Mouse (Mus musculus): ENCODE results near the gene Nxf1. TPM values are rescaled to one million over a fixed set of nuclear protein-coding genes. Genes with fewer than 3 reads are reported as not detected.

Gene Nxf1
- total RNA-seq, 2 experiments from 2014 or later = 32.5 to 33.2 TPM

- intact Hi-C loops (cut with DNase I; ENCODE audit: low total_unique reads) = no loop called here
Measured at GRCm38 (mm10) chr19:8803879-8804660, 47.2 kb downstream of the Nxf1 start.

GRCm38 (mm10) chr19:8806810-8807209 is 49.9 kb downstream of the Nxf1 start:
- intact Hi-C loops (cut with DNase I; ENCODE audit: low total_unique reads) = no loop called here

More at GRCm38 (mm10) chr19:8803879-8804660, 47.2 kb downstream of the Nxf1 start:
- no peak for DNase-seq

GRCm38 (mm10) chr19:8815812-8816211 is 58.9 kb downstream of the Nxf1 start:
- no peak for DNase-seq
- intact Hi-C loops (cut with DNase I; ENCODE audit: low total_unique reads) = no loop called here

More at GRCm38 (mm10) chr19:8806810-8807209, 49.9 kb downstream of the Nxf1 start:
- no peak for DNase-seq

- no peak for DNase-seq
- intact Hi-C loops (cut with DNase I; ENCODE audit: low total_unique reads) = no loop called here
Measured at GRCm38 (mm10) chr19:8817001-8817400, 60.1 kb downstream of the Nxf1 start.

GRCm38 (mm10) chr19:8818301-8818798 is 61.5 kb downstream of the Nxf1 start:
- intact Hi-C loops (cut with DNase I; ENCODE audit: low total_unique reads) = no loop called here
- no peak for DNase-seq

- peak; percentile 97 for DNase-seq
- intact Hi-C loops (cut with DNase I; ENCODE audit: low total_unique reads) = no loop called here
Measured at GRCm38 (mm10) chr19:8818801-8819595, 62.1 kb downstream of the Nxf1 start, which contains the start of gene Ttc9c. Gene Ttc9c, minus strand, starts transcription at chr19:8819333.

GRCm38 (mm10) chr19:8819596-8820423 is 62.9 kb downstream of the Nxf1 start, which contains the start of gene Hnrnpul2:
Gene Hnrnpul2, plus strand, starts transcription at chr19:8820010.
- DNase-seq = peak; percentile 99
- intact Hi-C loops (cut with DNase I; ENCODE audit: low total_unique reads) = no loop called here

Small RNAs within 50 kb of the gene (microRNA-seq; reads per million reads assigned to microRNA genes)
- 0 reads per million in 2 experiments for gene Mir6992

Other genes with a start within 250 kb of the Nxf1 start
- gene Slc22a8, start 165.8 kb upstream of the Nxf1 start, total RNA-seq (2021) = not detected
- gene Slc22a6, start 139.0 kb upstream of the Nxf1 start, total RNA-seq (2021) = not detected
- gene Chrm1, start 93.3 kb upstream of the Nxf1 start, total RNA-seq (2021) = under 1 TPM in 1 of 2 experiments, not detected in 1; 0.02 TPM
- gene Slc3a2, start 33.7 kb upstream of the Nxf1 start, total RNA-seq (2021) = 10 to 100 TPM; 24.6 to 26.8 TPM
- gene Wdr74, start 21.2 kb upstream of the Nxf1 start, total RNA-seq (2021) = 10 to 100 TPM; 21.7 to 23.4 TPM
- gene 1700092M07Rik, start 16.4 kb upstream of the Nxf1 start, total RNA-seq (2021) = not detected
- 10 to 100 TPM; 24.1 to 28.0 TPM for gene Stx5a, start 15.7 kb upstream of the Nxf1 start, total RNA-seq (2021)
- gene Tmem223, start 13.9 kb downstream of the Nxf1 start, total RNA-seq (2021) = 10 to 100 TPM; 78.5 to 81.9 TPM
- 10 to 100 TPM in 1 of 2 experiments, 1 to 10 TPM in 1; 9.7 to 11.1 TPM for gene Tmem179b, start 17.4 kb downstream of the Nxf1 start, total RNA-seq (2021)
- 1 to 10 TPM; 9.0 to 9.4 TPM for gene Taf6l, start 29.3 kb downstream of the Nxf1 start, total RNA-seq (2021)
- 10 to 100 TPM; 34.1 to 35.5 TPM for gene Polr2g, start 41.5 kb downstream of the Nxf1 start, total RNA-seq (2021)
- gene Zbtb3, start 45.5 kb downstream of the Nxf1 start, total RNA-seq (2021) = 1 to 10 TPM in 1 of 2 experiments, under 1 TPM in 1; 0.62 to 1.5 TPM
- 10 to 100 TPM in 1 of 2 experiments, 1 to 10 TPM in 1; 9.6 to 10.7 TPM for gene Ttc9c, start 62.3 kb downstream of the Nxf1 start, total RNA-seq (2021)
- 10 to 100 TPM; 35.4 to 37.3 TPM for gene Hnrnpul2, start 62.9 kb downstream of the Nxf1 start, total RNA-seq (2021)
- gene AC129217.1, start 72.7 kb downstream of the Nxf1 start, total RNA-seq (2021) = not detected
- gene Bscl2, start 80.4 kb downstream of the Nxf1 start, total RNA-seq (2021) = 10 to 100 TPM; 14.4 to 15.6 TPM
- gene Gng3, start 82.1 kb downstream of the Nxf1 start, total RNA-seq (2021) = not detected
- gene Lrrn4cl, start 93.7 kb downstream of the Nxf1 start, total RNA-seq (2021) = 10 to 100 TPM in 1 of 2 experiments, 1 to 10 TPM in 1; 7.8 to 11.0 TPM
- 100 to 1,000 TPM; 182 to 211 TPM for gene Ubxn1, start 114.4 kb downstream of the Nxf1 start, total RNA-seq (2021)
- 10 to 100 TPM; 55.1 to 64.7 TPM for gene Uqcc3, start 123.8 kb downstream of the Nxf1 start, total RNA-seq (2021)
- 1 to 10 TPM; 4.4 to 6.7 TPM for gene Lbhd1, start 126.7 kb downstream of the Nxf1 start, total RNA-seq (2021)
- not detected for gene Gm49403, start 126.9 kb downstream of the Nxf1 start, total RNA-seq (2021)
- gene 1810009A15Rik, start 131.8 kb downstream of the Nxf1 start, total RNA-seq (2021) = 10 to 100 TPM; 20.3 to 26.3 TPM
- gene Gm49416, start 131.9 kb downstream of the Nxf1 start, total RNA-seq (2021) = 1 to 10 TPM in 1 of 2 experiments, not detected in 1; 3.3 TPM
- gene Ints5, start 135.9 kb downstream of the Nxf1 start, total RNA-seq (2021) = 10 to 100 TPM in 1 of 2 experiments, 1 to 10 TPM in 1; 9.5 to 10.3 TPM
- 10 to 100 TPM; 30.7 to 34.3 TPM for gene Ganab, start 141.0 kb downstream of the Nxf1 start, total RNA-seq (2021)
- gene B3gat3, start 163.3 kb downstream of the Nxf1 start, total RNA-seq (2021) = 10 to 100 TPM; 21.4 to 24.2 TPM
- 1 to 10 TPM; 4.9 to 6.0 TPM for gene Rom1, start 172.3 kb downstream of the Nxf1 start, total RNA-seq (2021)
- 1 to 10 TPM; 8.6 to 8.9 TPM for gene Eml3, start 172.5 kb downstream of the Nxf1 start, total RNA-seq (2021)
- gene Mta2, start 184.8 kb downstream of the Nxf1 start, total RNA-seq (2021) = 10 to 100 TPM; 27.4 to 27.9 TPM
- gene Tut1, start 196.8 kb downstream of the Nxf1 start, total RNA-seq (2021) = 1 to 10 TPM; 8.2 to 8.4 TPM
- gene Eef1g, start 210.0 kb downstream of the Nxf1 start, total RNA-seq (2021) = 100 to 1,000 TPM; 500 to 587 TPM
- 100 to 1,000 TPM; 194 to 197 TPM for gene Ahnak, start 232.2 kb downstream of the Nxf1 start, total RNA-seq (2021)

Data from gastrocnemius, postnatal 14 days (tissue).